Mouse (Mus musculus): Measurements from ENCODE around the gene Tstd2.
A peak's percentile ranks its signal among the peaks of the same experiment; 100 is the strongest.

The Tstd2 gene

GRCm38 (mm10) chr4:46138287-46139222 lies at the start of gene Tstd2, which contains the start of gene Ncbp1:
Gene Tstd2 (minus strand): TSS chr4:46138694.
Gene Ncbp1 (plus strand): TSS chr4:46138613.
- DNase-seq (ENCODE audit: low read depth, low spot score) = peak; percentile 85

DNA sequence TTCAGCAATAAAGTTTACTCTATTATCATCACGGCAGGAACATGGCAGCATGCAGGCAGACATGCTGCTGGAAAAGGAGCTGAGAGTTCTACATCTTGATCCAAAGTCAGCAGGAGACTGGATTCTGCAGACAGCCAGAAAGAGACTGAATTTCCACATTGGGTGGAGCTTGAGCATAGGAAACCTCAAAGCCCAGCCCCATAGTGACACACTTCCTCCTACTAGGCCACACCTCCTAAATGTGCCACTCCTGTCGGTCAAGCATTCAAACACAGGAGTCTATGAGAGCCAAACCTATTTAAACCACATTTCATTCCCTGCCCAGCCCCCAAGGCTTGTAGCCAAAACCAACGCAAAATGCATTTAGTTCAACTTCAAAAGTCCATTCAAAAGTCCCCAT lies 48.0 kb upstream of the Tstd2 start:
- peak; percentile 27 for DNase-seq (ENCODE audit: low read depth, low spot score)

GRCm38 (mm10) chr4:46185890-46186289 lies 47.4 kb upstream of the Tstd2 start:
- no peak for DNase-seq (ENCODE audit: low read depth, low spot score)

DNA sequence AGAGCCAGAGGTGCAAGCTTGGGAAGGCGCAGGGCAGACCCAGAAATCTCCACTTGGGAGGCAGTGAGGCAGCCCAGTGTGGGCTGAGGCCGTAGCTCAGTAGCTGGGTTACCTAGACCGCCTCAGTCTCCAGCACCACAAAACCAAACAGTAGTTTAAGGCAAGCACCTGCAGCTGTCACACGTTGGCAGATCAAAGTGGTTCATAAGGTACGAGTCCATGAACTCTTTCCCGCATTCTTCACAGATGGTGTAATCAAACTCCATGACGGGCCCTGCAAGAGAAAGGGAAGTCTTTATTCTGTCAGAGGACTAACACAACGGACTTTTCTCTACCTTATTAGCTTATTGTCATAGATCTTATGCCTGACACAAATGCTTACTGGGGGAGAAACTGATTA lies 46.9 kb upstream of the Tstd2 start:
- DNase-seq (ENCODE audit: low read depth, low spot score) = no peak

GRCm38 (mm10) chr4:46182181-46182580 lies 43.7 kb upstream of the Tstd2 start:
- DNase-seq (ENCODE audit: low read depth, low spot score) = no peak

GRCm38 (mm10) chr4:46181168-46181567 lies 42.7 kb upstream of the Tstd2 start:
- no peak for DNase-seq (ENCODE audit: low read depth, low spot score)

DNA sequence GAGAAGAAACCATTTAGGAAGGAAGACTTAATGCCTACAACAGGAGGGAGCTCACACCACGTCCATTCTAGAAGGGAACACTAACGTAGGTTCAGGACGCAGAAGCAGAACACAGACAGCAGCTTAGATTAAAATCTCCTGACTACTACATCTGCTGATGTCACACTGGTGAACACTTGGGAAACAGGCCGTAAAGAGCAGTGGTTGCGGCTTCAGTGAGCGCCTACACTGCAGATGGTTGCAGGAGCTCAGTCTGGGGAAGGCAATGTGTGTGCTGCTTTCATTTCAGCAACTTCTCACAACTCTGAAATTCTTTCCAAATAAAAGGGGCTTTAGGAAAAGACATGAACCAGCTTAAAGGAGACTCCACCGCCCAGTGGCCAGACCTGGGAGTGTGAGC lies 39.0 kb upstream of the Tstd2 start:
- peak; percentile 13 for DNase-seq (ENCODE audit: low read depth, low spot score)

DNA sequence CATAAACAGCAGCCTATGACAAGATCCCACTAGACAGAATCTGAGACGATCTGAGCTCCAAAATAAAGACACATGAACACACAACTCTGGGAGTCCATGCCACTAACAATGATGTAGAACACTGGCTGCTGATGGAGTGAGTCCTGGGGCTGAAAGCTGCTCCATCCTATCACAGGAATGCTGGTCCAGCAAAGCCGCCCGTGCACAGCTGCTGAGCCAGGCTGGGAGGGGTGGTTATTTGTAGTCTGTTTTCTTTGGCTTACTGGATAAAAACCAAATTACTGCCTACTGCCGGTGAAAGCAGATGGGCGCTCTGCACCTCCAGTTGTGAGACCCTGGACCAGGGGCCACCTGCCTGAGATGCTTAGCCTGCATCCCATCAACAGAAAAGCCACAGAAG lies 38.5 kb upstream of the Tstd2 start:
- no peak for DNase-seq (ENCODE audit: low read depth, low spot score)

DNA sequence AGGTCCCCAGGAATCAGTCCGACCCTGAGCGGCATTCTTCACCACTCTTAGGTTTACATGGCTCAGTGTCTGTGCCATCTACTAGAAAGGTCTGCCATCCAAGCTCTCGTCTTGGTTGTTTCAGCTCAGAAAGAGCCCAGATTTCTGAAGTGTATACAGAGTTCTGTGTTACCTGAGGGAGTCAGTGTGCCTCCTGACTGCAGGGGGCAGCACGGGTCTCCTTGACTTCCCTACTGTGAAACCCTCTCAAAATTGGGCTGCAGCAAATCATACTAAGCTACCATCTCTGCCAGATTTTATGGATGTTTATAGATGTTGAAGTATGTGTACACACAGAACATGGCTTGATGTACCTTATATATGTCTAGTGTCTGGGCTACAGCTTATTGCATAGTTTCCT lies 37.8 kb upstream of the Tstd2 start:
- peak; percentile 18 for DNase-seq (ENCODE audit: low read depth, low spot score)

GRCm38 (mm10) chr4:46171761-46172160 lies 33.3 kb upstream of the Tstd2 start:
- DNase-seq (ENCODE audit: low read depth, low spot score) = no peak

- DNase-seq (ENCODE audit: low read depth, low spot score) = no peak
These were observed 27.3 kb upstream of the Tstd2 start for GRCm38 (mm10) chr4:46165831-46166230.

DNA sequence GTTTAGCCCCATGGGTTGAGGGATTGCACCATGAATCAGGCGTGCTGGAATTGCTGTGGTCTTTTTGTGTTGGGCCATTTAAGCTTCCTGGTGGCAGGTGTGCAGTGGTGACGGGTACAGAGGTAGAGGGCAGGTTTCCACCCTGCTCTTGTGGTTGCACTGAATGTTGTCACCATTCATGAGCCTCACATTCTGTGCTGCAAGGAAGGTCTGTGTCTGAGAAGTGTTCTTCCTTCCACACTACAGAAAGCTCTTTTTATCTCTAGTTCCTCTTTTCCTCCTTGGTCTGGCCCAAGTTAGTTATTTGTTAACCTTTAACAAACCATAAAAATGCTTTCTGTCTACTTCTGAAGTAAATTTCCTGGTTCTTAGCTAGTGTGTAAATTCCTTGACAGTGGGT lies 25.5 kb upstream of the Tstd2 start:
- no peak for DNase-seq (ENCODE audit: low read depth, low spot score)

- DNase-seq (ENCODE audit: low read depth, low spot score) = no peak
These were observed 13.5 kb upstream of the Tstd2 start for GRCm38 (mm10) chr4:46151903-46152544.

DNA sequence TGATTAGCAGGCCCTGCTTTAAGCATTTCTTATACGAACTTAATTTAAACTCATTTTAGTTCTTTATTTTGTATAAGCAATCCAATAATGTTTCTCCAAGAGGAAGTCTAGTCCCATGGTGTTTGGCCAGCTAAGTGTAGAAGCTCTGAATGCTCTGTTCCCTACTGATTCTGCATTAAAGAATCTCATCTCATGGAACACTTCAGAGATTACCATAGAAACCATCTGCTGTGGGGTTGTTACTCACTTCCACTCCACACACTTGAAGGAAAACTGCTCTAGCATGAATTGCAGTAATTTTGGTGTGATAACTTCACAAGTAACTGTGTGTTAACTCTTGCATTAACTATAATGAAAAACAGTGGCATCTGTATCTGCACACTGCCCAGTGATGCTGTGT lies 8.4 kb upstream of the Tstd2 start:
- no peak for DNase-seq (ENCODE audit: low read depth, low spot score)

- DNase-seq (ENCODE audit: low read depth, low spot score) = peak; percentile 36
These were observed 5.8 kb upstream of the Tstd2 start for GRCm38 (mm10) chr4:46144323-46144722.

DNA sequence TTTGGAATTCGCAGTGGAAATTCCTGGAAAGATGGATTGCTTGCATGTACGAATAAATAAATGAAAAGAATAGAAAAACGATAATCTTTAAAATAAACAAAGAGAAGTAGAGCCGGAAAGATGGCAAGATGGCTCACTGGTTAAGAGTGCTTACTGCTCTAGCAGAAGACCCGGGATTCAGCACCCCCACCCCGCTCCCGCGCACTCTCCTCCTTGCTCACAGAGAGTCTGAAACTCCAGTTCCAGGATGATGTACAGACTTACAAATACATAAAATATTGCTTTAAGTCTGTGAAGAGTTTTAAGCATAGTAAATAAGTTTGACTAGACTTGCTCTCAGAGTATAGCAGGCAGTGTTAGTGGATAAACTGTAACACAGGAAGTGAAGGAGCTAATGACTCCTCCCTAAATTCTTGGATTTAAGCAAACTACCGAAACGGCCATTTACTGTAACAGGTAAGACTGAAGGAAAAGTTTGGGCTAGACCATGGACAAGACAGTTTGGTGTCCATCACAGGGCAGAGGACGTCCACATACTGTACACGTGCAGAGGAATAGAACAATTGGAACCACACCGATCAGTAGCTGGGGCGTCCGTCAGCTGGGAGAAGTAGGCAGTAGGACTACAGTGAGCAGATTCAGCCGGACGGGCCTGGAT lies 736 bp downstream of the Tstd2 start:
- DNase-seq (ENCODE audit: low read depth, low spot score) = peak; percentile 66

DNA sequence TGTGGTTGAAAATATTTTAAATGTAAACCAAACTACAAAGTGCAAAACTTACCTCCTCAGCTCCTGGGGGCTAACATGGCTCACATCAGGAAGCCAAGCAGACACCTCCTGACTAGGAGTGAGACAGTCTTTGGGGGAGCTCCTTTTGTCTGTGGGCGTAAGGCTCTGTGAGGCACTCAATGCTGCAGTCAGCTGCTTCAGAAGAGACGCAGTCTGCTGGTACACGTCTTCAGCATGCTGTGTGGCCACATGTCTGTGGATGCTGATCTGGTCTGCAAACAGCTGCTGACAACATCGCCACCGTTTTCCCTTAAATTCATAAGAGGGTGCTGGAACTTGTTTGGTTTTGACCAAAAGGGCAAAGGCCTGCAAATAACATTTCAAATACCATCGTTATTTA lies 6.7 kb downstream of the Tstd2 start:
- no peak for DNase-seq (ENCODE audit: low read depth, low spot score)

DNA sequence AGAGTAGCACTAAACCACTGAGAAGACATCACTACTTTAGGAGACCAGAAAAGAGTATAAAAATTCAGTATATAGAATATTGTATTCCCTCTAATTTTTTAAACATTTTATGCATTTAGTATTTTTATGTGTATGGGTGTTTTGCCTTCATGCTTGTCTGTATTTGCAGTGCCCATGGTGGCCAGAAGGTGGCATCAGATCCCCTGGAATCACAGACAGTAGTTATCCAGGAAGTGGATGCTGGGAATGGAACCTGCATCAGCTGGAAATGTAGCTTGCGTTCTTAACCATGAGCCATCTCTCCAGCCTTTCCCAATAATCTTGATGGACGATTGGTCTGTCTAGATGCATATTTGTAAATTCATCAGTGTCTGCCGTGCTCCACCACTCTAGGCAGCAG lies 8.3 kb downstream of the Tstd2 start:
- DNase-seq (ENCODE audit: low read depth, low spot score) = peak; percentile 87

- DNase-seq (ENCODE audit: low read depth, low spot score) = no peak
These were observed 9.0 kb downstream of the Tstd2 start for GRCm38 (mm10) chr4:46129311-46130004.

DNA sequence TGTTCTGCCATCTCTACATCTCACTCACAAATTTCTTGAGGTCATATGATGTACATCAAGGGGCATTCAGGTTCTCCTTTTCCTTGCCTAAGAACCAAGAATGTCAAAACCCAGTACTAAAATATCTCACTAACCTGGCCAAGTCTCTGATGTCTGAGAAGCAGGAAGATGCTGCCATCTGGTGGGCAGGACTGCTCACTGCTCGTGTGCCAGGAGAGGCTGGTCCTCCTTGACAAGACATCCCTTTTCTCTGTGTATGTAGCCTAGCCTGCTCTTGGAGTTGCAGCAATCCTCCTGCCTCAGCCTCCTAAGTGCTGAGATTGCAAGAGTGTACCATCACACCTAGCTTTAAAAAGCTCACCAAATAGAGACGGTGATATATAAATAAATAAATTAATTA lies 12.0 kb downstream of the Tstd2 start:
- DNase-seq (ENCODE audit: low read depth, low spot score) = peak; percentile 82

DNA sequence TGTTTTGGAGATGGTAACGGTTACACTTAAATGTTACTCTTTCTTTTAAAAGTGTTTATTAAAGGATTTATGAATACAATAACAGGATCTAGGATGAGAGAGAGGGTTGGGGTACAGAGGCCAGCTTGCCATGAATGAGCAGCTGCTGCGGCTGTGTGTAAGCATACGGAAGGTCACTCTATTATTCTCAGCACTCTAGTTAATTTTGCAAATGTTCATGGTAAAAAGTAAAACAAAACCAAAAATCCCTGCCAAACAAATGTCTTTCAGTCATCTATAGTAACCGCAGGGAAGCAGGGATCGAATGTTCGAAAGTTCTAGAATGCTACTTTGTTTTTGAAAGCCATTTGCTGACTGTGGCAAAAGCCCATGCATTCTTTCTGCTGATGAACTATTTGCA lies 15.1 kb downstream of the Tstd2 start:
- no peak for DNase-seq (ENCODE audit: low read depth, low spot score)

DNA sequence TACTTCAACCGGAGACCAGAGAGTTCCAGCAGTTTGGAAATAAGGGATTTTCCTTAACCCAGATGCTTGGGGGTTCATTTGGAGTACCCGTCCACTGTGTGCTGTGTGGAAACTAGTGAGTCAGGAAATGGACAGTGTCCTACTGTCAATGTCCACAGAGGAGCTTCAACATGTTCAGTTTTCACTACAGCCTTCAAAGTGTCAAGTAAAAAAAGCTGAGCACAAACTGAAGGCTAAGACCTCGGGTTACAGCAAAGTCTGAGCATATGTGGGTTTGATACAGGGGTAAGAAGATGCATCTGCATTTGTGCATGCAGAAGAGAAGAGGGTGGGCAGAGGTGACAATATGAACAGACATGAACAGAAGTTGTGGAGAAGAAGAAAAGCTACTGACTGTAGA lies 17.7 kb downstream of the Tstd2 start:
- DNase-seq (ENCODE audit: low read depth, low spot score) = no peak

Data from 3T3-L1 (cell line).